Mouse (Mus musculus): Measurements from ENCODE around the gene Faf2.
"Not testable (repeated sequence)": the region's sequence is repeated elsewhere in the genome, so short reads cannot be mapped to it uniquely, and the experiment has no call there.

Gene Faf2

DNA sequence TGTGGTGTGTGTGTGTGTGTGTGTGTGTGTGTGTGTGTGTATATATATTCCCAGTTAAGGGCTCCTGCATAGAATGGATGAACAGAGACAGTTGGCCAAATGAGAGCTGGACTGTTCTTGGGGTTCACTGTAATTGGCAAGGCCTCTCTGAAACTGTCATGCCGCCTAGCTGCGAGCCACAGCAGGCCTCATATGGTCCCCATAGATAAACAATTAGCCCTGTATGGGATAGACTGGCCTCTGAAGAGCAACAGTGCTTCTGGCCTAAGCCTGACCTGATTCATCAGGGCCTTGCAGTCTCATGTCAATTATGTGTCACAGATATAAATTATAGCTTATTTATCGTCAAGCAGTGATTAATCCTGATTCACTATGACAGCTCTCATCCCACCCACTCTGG is 13.6 kb upstream of the Faf2 start:
- DNase-seq = no peak

DNA sequence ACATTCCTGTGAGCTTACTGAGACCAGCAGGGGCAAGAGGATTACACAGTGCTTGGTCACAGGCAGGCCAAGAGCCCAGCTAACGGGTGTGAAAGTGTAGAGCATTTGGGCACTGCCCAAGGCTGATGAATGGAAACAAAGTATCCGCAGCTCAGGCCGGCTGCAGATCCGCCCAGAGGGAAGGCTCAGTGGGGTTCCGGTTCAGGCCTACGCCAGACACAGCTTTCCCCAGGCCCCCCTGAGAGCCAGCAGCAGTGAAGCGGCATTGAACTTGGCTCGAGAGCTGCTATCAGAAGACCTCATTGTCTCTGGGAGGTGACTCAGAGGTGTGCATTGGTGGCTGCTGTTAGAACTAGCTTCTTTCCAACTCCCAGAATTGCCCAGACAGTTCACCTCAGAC is 12.9 kb upstream of the Faf2 start:
- DNase-seq = peak; percentile 49

DNA sequence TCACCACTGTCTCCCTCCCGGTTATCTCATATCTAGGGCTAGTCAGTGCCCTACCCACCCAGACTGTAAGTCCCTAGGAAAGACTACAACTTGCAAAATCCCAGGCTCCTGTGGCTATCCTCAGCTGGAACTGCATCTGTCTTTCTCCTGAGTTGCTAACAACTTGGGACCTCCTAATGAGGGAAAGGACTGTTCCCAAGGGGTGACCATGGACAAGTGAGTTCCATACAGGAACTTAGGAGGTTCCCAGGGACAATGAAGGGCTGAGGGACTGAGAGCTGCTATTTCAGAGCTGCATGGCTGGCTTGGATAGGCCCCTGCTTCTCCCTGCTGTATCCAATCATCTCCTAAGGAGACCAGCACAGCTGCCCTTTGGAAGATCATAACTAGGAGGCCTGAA is 12.3 kb upstream of the Faf2 start:
- DNase-seq = no peak

DNA sequence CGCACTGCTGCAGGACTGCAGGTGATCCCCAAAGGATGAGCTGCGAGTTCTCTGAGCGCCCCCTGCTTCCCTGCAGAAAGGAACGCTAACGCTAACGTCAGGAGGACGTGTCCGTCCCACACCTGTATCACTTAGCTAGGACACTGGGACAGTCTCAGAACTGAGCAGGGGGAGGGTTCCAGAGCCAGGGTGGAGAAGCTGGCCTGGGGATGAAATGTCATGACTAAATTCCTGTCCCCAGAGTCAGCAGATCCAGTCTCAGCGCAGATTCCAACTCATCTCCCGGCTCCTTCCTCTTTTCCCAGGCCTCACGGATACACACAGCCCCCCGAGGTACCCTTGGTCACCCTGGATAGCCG is 11.0 kb upstream of the Faf2 start:
- DNase-seq = peak; percentile 43

DNA sequence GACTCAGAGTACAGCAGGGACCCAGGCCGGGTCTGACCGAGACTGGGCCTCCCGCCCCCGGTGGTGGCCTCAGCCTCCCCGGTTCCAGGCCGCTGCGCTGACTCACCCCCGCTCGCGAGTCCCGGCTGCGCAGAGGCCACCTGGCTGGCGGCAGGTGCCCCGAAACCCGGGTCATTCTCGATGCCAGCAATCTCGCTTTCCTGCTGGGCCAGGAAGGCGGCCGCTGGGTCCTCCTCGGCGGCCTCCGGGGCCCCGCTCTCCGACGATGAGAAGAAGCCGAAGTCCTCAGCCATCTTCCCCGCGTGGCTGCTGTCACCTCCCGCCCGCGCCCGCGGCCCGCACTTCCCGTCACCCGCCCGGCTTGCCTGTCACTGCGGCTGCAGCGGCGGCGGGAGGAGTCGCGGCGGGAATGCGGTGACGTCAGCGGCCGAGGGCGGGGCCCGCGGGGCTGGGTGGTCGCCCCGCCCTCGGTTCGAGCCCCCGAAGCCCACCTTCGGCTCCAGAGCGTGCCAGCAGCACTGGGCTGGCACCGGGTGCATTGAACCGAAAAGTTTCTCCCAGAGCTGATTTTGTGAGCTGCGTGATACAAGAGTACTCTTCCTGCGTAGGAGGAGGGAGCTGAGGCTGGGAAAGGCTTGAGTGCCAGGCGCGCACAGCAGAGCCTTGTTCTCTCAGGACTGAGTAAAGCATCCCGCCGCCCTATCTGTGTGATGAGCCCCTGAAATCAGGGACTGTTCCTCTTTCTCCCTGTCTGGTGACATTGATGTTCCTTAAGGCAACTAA is 10.4 kb upstream of the Faf2 start, which contains the start of gene Cltb:
Gene Cltb, minus strand, starts transcription at position 373 of the 783 bp plus-strand sequence.
- DNase-seq = peak; percentile 93

DNA sequence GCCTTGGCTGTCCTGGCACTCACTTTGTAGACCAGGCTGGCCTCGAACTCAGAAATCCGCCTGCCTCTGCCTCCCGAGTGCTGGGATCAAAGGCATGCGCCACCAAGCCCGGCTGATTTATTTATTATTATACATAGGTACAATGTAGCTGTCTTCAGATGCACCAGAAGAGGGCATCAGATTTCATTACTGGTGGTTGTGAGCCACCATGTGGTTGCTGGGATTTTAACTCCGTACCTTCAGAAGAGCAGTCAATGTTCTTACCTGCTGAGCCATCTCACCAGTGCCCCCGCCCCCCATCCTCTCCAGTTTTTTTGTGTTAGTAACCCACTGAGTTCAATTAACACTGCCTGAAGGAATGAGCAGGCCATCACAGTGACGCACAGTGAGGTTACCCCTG is 8.4 kb upstream of the Faf2 start:
- DNase-seq = not testable (repeated sequence)

DNA sequence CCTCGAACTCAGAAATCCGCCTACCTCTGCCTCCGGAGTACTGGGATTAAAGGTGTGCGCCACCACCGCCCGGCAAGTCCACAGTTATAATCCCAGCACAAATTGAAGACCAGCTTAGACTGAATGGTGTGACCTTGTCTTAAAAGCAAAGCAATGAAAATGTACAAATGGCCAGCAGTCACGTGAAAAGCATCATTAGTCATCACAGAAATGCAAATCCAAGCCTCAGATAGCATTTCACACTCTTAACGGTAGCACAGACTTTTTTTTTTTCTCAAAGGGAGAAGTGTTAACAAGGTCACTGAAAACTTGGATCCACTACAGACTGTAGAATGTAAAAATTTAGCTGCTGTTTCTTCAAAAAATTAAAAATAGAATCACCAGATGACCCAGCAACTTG is 5.3 kb upstream of the Faf2 start:
- DNase-seq = no peak

DNA sequence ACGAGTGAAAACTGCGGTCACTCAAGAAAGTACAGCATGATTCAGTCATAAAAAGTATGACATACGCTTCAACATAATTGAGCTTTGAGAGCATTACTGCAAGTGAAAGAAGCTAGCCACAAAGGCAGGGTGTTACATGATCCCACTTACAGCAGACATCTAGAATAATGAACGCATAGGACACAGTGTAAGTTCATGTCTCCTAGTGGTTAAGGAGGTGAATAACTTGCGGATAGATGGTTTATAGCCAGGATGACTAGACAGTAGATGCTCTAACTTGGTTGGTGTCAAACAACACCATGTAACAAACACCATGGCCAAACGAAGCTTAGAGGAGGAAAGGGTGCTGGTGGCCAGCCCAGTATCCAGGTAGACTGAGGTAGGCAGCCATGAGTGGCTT is 4.6 kb upstream of the Faf2 start:
- no peak for DNase-seq

DNA sequence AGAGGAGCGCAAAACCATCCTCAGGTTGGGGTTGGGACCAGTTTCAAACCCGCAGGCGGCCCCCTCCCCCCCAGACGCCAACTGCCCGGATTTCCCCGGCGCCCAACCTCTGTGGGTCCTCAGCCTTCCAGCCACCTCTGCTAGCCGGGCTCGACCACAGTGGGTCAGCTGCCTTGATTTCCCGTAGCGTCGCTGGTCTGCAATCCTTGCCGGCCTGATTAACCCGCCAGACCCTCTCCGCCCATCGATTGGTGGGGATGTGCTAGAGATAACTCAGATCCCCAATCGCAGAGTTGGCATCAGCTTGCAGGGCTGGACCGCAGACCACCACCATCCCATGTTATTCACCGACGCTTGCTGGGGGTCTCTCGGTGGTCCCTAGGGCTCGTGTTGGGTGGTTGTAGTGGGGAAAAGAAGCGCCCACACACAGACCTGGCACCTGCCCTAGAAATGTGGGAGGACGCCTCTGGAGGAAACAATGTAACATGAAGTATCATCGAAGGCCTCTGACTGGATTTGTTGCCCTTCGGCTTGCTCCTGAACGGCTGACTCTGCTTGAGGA is 457 bp downstream of the Faf2 start:
- DNase-seq = no peak

DNA sequence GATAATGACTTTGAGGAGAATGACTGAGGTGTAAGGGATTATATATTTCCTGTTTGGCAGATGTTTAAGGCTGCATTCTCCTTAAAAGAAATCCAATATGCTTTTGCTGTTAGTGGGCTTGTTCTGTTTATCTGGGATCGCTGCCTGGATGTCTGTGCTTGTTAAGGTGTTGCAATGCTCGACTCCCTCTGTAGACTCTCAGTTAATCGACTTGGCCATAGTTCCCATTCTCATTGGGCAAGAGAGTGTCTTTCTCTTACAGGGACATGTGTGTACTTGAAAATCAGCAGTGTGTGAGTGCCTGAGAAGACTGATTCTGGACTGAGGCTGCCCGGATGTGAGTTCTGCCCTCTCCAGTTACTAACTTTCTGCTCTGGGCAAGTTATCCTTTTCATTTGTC is 7.5 kb downstream of the Faf2 start:
- DNase-seq = no peak

DNA sequence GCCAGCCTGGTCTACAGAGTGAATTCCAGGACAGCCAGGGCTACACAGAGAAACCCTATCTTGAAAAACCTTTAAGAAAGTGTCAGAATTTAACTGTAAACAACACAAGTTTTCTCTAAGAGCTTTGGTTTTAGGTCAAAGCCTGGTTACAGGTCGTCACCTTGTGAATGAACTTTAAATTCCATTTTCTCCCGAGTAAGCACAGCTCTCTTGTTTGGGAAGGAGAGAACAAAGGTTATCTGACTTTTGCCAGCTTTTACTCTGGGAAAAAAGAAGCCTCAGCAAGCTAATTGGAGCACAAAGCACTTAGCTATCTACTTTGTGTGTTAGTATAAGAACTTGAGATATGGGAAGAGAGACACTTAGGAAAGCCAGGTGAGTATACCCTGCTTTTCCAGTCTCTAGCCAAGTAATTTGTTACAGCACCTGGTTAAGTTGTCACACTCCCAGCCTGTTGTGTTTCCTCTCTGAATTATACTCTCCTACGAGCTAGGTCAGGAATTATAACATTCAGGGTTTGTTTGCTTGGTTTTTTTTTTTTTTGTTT is 11.2 kb downstream of the Faf2 start:
- no peak for DNase-seq

DNA sequence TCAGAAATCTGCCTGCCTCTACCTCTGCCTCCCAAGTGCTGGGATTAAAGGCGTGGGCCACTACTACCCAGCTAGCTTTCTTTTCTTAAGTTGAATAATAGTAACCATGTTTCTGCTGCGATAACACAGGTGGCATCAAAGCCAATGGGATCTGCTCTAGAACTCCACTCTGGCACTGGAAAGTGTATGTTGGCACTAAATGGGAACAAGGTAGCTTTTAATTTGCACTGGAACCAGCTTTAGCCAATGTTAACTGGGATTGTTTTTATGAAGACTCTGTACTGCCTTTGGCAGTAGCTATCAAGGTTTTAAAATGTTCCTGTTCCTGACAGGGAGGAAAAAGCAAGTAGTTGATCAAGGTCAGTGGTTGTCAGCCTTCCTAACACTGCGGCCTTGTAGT is 13.4 kb downstream of the Faf2 start:
- DNase-seq = no peak

DNA sequence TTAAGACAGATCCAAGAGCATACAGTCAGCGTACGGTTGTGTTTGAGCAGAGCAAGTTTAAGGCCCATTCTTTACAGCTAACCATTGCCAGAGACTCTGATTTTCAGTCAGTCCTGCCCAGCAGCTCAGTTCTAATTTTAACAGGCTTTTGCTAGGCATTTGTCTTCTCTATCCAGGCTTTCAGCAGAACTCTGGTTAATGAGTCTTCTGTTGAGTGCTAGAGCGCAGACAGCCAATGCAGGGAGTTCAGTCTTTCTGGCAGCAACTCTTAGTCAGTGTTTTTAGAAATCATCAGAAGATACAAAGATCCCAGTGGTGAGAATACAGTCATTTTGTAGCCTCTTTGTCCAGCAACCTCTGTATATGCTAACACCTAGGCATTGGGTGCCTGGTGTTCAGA is 28.9 kb downstream of the Faf2 start:
- no peak for DNase-seq

DNA sequence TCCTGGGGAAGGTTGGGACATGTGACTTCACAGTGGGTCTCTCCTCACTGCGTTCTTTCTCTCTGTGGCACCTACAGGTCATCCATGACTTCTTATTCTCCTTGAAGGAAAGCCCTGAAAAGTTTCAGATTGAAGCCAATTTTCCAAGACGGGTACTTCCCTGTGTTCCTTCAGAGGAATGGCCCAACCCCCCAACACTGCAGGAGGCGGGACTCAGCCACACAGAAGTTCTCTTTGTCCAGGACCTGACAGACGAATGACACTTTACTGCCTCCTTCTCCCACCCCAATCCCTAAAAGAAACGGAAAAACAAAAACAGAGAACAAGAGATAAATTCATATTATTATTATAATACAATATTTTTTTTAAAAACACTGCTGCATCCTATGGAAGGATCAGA is 39.3 kb downstream of the Faf2 start:
- DNase-seq = no peak

DNA sequence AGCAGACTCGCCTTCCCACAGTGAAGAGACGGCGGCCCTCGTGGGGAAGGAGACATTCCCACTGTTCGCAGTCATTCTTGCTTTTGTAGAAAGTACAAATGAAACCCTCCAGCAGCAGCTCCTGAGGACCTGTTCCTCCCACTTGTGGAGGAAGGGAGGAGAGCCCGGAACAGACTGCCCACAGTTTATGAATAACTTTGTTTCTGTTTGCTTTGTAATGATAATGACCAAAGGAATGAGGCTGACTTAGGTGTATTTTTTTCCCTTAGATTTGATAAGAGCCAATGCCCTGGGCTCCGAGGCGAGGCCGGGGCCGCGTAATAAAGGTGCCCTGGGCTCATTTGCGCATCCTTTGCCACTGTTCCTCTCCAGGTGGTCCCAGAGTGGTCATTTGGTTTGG is 39.8 kb downstream of the Faf2 start:
- no peak for DNase-seq

DNA sequence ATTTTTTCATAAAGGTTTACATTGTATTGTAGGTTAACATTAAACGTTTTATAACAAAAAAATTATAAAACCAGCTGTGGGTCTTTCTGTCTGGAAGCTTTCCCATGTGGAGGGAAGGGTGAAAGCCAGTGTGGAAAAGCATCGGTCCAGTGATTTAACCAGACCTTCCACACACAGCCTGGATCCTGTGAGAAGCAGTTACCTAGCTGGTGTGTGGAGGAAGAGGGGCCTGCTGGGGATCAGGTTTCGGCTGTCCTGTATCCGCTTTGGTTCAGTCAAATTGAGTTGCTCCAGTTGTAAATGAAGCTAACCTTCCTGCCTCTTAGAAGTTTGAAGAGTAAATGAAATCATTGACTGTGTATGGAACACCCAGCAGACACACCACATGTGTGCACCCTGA is 42.4 kb downstream of the Faf2 start:
- DNase-seq = no peak

DNA sequence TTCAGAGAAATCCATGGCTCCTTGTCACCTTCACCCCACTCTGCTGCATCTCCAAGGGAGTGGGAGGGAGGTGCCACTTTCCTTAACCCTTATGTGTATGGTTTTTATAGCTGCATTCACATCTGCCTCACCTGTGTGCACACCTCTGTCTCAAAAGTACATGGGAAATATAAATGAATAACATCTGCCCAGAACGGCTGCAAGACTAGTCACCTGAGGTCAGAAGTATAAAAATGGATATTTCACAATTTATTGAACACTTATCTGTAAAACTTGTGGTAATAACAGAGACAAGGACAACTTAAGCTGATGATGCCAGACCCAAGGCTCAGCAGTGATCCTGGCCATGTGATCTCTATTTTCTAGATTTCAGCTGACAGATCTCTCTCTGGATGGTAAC is 42.9 kb downstream of the Faf2 start:
- no peak for DNase-seq

DNA sequence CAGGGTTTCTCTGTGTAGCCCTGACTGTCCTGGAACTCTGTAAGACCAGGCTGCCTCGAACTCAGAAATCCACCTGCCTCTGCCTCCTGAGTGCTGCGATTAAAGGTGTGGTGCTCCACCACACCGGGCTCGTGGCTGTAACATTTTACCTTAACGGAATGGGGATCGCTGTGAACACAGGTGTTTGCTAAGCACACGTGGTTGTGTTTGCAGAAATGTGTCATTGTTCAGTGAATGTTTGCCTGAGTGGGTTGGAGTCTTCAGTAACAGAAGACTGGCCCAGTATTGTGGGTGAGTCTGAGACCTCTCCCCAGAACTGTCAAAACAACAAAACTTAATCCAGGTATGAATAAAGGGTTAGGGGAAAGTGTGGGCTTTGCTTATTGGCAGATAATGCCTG is 43.5 kb downstream of the Faf2 start:
- DNase-seq = no peak

DNA sequence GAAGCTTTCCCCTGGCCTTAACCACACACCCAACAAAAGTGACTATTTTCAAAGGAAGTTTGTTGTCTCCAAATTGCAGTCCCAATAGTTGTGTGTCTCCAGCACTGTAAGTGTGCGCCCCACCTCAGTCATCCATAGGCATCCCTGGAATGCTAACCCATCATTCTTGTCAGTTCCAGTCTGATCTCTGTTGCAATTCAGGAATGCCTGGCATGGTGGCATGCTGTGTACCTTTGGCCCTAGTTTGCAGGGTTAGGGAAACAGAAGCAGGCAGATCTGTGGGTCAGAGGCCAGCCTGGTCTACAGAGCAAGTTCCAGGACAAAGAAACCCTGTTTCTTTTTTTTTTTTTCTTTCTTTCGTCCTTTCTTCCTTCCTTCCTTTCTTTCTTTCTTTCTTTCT is 48.9 kb downstream of the Faf2 start:
- no peak for DNase-seq

DNA sequence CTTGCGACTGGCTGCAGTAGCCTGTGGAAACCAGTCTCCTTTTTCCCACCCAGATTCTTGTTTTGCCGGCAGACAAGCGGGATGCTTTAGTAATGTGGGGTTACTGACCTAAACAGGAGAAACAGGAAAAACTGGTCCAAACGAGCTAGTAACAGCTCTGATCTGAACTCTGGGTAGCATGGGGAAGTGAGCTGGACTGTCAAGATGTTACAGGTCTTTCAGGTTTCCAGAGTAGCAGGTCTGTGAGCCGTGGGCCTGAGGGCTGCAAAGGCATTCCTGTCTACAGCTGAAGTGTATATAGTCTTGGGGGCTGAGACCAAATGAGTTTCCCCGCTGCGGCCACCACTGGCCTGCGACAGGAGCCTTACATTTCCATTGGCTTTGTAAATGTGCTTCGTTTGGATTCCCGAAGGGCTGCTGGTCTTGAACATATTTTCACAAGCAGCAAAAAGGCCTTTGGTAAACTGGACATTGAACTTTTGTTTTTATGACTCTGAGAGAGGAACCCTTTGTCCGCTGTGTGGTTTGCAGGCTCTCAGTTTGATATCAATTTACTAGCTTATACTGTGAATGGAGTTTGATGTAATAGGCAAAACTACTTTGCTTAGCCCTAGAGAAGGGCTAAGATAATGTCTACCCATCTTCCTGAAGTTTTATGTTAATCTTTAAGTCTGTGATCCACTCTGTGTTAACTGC is 54.5 kb downstream of the Faf2 start:
- no peak for DNase-seq

DNA sequence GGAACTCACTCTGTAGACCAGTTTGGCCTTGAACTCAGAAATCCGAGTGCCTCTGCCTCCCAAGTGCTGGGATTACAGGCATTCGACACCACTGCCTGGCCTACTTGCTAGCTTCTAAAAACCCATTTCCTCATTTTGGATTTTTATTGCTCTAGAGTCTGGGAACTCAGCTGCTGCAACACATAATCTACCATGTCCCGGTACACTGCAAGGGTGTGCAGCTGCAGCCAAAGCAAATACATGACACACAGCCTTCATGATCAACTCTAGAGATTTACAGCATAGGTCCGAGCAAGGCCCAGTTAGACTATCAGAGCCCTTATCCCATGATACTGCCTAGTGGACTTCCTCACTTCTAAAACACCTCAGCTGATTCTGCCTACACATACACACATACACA is 56.7 kb downstream of the Faf2 start:
- no peak for DNase-seq

DNA sequence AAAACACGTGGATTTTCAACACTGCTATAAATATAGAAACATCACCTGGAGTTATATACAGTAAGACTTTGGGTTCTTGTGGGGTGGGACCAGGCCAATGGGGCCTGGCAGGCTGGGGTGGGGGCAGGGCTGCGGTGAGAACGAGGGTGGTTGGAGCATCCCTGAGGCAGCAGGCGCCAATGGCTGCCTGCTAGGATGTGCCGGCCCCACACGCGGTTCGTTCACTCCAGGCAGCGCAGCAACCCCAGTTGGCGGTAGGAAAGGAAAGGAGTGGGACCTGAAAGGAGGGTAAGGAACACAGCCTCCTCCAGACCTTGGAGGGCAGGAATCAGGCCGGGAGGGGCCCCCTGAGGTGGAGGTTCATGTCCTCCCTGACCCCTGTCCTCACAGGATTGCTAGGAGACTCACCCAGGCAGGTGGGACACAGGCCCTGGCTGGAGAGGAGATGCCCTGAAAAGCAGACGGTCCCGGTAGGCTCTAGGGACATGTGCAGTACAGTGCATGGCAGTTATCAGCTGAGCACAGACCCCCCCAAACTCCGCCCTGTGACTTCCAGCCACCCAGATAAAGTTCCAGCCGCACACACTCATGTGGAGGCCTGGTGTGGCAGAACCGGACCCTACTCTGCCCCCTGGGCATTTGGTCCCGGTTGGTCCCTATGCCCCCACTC is 58.7 kb downstream of the Faf2 start:
- no peak for DNase-seq

DNA sequence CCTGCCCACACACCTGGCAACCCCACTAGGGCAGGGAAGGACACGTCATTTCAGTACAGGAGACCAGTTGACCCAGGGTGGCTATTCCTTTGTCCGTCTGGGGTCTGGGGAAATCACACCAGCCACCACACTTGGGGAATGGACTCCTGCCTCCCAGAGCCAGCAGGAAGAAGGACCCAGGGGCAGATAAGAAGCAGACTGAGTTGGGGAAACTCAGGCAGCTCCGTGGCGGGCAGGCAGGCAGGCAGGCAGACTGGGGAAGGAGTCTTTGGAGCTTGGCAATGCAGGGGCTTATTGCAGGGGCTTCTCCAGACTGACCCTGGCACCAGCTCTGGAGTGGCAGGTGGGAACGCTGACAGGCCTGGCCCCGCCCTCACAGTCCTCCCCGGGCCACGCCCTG is 59.7 kb downstream of the Faf2 start:
- no peak for DNase-seq

DNA sequence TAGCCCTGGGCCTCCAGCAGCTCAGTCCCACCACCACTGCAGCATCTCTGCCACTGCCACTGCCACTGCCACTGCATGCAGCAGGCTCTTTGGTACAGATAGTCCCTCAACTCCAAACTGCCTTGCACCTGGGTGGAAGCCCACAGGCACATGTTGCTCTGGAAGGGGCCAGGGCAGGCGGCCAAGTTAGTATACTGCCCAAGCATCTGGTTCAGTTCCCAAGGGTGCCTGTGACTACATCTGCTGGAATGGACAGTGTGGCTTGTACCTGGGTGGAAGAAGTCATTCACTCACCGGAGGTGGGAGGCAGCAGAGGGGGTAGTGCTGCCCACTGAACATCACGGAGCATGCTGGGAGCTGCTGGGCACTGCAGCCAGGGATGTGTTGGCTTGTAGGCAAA is 61.7 kb downstream of the Faf2 start:
- DNase-seq = no peak

Data from right cerebral cortex, adult 18-20 months (tissue).